Mouse (Mus musculus): ENCODE results near the gene Ezh2.

GRCm38 (mm10) chr6:47594141-47594835 is 853 bp downstream of the Ezh2 start:
- TF ChIP-seq CTCF (IDR thresholded peaks at IDR 0.05; ENCODE audit: borderline replicate concordance, insufficient read depth, low read length) (no peak), POLR2A (IDR thresholded peaks at IDR 0.05; ENCODE audit: low read depth, low read length) (peak; percentile 44; the same call in 1 of the 2 replicates)

All from embryonic fibroblast, embryonic 13.5 days (primary cell).